Mouse (Mus musculus) lung, embryonic 14.5 days (tissue): ENCODE measurements around the gene Pa2g4. TPM values are rescaled to one million over a fixed set of nuclear protein-coding genes. Genes with fewer than 3 reads are reported as not detected.
A peak's percentile ranks its signal among the peaks of the same experiment; 100 is the strongest.
"Not testable (repeated sequence)": the region's sequence is repeated elsewhere in the genome, so short reads cannot be mapped to it uniquely, and the experiment has no call there.

Experiments
- ATAC-seq: fragments of 200-750 bp; cut with Nextera tagmentation; 2 replicates; pipeline ENCODE4 v1.8.0; 2017; ENCODE audit warnings: mild to moderate bottlenecking, moderate TSS enrichment, moderate library complexity; ENCODE audit not compliant: insufficient read depth
- DNase-seq: peaks from one replicate; pipeline ENCODE4 v3.0.0-alpha.2; 2015
- H3K27ac ChIP-seq: fragments of 300-500 bp; sonication (generic); 2 replicates; pipeline ENCODE4 v1.5.1; 2014; ENCODE audit warnings: low read depth, mild to moderate bottlenecking, moderate library complexity
- H3K27me3 ChIP-seq: fragments of 300-500 bp; sonication (generic); 2 replicates; pipeline ENCODE4 v1.6.1; 2014; ENCODE audit warnings: low read length, control low read depth; ENCODE audit not compliant: insufficient read depth
- H3K36me3 ChIP-seq: fragments of 300-500 bp; sonication (generic); 2 replicates; pipeline ENCODE4 v1.6.1; 2014; ENCODE audit warnings: control low read depth; ENCODE audit not compliant: insufficient read depth
- H3K4me1 ChIP-seq: fragments of 300-500 bp; sonication (generic); 2 replicates; pipeline ENCODE4 v1.6.1; 2014; ENCODE audit warnings: antibody characterized with exemption, control low read depth; ENCODE audit not compliant: insufficient read depth
- H3K4me2 ChIP-seq: fragments of 300-500 bp; sonication (generic); 2 replicates; pipeline ENCODE4 v1.6.1; 2014; ENCODE audit warnings: mild to moderate bottlenecking
- H3K4me3 ChIP-seq: fragments of 300-500 bp; sonication (generic); 2 replicates; pipeline ENCODE4 v1.5.1; 2014; ENCODE audit warnings: low read depth, low read length
- H3K9ac ChIP-seq: fragments of 300-500 bp; sonication (generic); 2 replicates; pipeline ENCODE4 v1.6.1; 2014
- H3K9me3 ChIP-seq: fragments of 300-500 bp; sonication (generic); 2 replicates; pipeline ENCODE4 v1.6.1; 2016; ENCODE audit warnings: low read depth, low read length, control low read depth
- CTCF ChIP-seq: IDR thresholded peaks from 2 replicates; pipeline ENCODE4 v1.5.1; 2016; ENCODE audit warnings: antibody characterized with exemption, low read depth
- WGBS: fragments of 180-500 bp; shearing (Covaris S2); extraction: QIAGEN DNeasy Blood & Tissue Kit; methylation state at CpG from one replicate; pipeline ENCODE4 v1.1.7; 2014; 5-methylcytosine and 5-hydroxymethylcytosine counted together
- polyA plus RNA-seq: library from polyadenylated mRNA; unstranded; fragments of >200 nt; fragmentation: Nextera tagmentation; extraction: Ambion mirVana; gene quantifications from 2 replicates; pipeline ENCODE4 v1.2.1, GENCODE M21; 2014

Pa2g4 gene
- 240 and 244 TPM in 2 replicates for polyA plus RNA-seq

GRCm38 (mm10) chr10:128565788-128566531, at the start of gene Pa2g4:
TSS of gene Pa2g4 (minus strand) at chr10:128565987.
- peak within 1 kb of the TSS; percentile 66 for H3K4me2 ChIP-seq
- peak within 1 kb of the TSS; percentile 92 for H3K4me3 ChIP-seq
- no peaks in the 10 kb centered on the region for H3K27me3 ChIP-seq
- no peaks in the 10 kb centered on the region for H3K9me3 ChIP-seq
- ATAC-seq (peak; percentile 99), DNase-seq (peak; percentile 100)
- peak; percentile 26; the same call in 1 of the 2 replicates for TF ChIP-seq CTCF
- H3K4me1 ChIP-seq = no peaks in the 10 kb centered on the region; the same call in 1 of the 2 replicates
- under 1% methylated on average over 58 of the region's 58 CpGs for WGBS
- peak within 1 kb of the TSS; percentile 93 for H3K27ac ChIP-seq
- H3K9ac ChIP-seq = peak within 1 kb of the TSS; percentile 93
- H3K36me3 ChIP-seq = peaks cover 27% of the 10 kb centered on the region

GRCm38 (mm10) chr10:128614934-128615333, 49.1 kb upstream of the Pa2g4 start:
- Histone ChIP-seq H3K4me3 (no peak overlapping the region), H3K27me3 (no peaks in the 10 kb centered on the region), H3K27ac (no peak overlapping the region), H3K9ac (no peak overlapping the region), H3K4me2 (no peak overlapping the region), H3K4me1 (no peaks in the 10 kb centered on the region), H3K9me3 (no peaks in the 10 kb centered on the region), H3K36me3 (no peaks in the 10 kb centered on the region)
- TF ChIP-seq CTCF = peak; percentile 26; the same call in 1 of the 2 replicates
- WGBS = 53% methylated on average over 3 of the region's 3 CpGs
- DNase-seq = no peak
- no peak for ATAC-seq

DNA sequence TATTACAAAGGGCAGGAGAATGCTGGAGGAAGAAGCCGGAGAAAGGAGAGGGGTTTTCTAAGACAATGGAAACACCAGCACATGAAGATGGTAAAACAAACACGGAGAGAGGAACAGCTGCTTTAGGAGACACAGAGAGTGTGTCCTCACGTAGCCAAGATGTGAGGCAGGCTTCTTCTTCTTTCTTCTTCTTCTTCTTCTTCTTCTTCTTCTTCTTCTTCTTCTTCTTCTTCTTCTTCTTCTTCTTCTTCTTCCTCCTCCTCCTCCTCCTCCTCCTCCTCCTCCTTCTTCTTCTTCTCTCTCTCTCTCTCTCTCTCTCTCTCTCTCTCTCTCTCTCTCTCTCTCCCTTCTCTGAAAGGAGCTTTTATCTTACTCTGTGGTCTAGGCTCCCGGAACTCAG, 48.0 kb upstream of the Pa2g4 start:
- not testable (repeated sequence) for DNase-seq, ATAC-seq, H3K9ac ChIP-seq, H3K4me2 ChIP-seq, H3K4me3 ChIP-seq, H3K9me3 ChIP-seq, H3K36me3 ChIP-seq, H3K27me3 ChIP-seq, H3K27ac ChIP-seq, H3K4me1 ChIP-seq
- WGBS = 55% methylated on average over 4 of the region's 4 CpGs

- Histone ChIP-seq H3K27me3 (no peaks in the 10 kb centered on the region), H3K4me2 (no peak overlapping the region), H3K4me1 (no peaks in the 10 kb centered on the region), H3K36me3 (no peaks in the 10 kb centered on the region), H3K4me3 (no peak overlapping the region), H3K9ac (no peak overlapping the region), H3K9me3 (no peaks in the 10 kb centered on the region), H3K27ac (no peak overlapping the region)
- WGBS = 40% methylated on average over 6 of the region's 6 CpGs
- TF ChIP-seq CTCF = no peak
- DNase-seq (no peak), ATAC-seq (0 out of 2 replicates have a peak, but pooled peaks have one; percentile 44)
These were observed 47.3 kb upstream of the Pa2g4 start for GRCm38 (mm10) chr10:128613154-128613440.

- peak; percentile 93 for DNase-seq
- peak; percentile 66; the same call in 1 of the 2 replicates for ATAC-seq
- Histone ChIP-seq H3K9me3 (no peaks in the 10 kb centered on the region), H3K9ac (no peak overlapping the region), H3K27ac (no peak overlapping the region), H3K27me3 (no peaks in the 10 kb centered on the region), H3K4me3 (no peak overlapping the region), H3K4me2 (no peak overlapping the region), H3K4me1 (no peaks in the 10 kb centered on the region), H3K36me3 (no peaks in the 10 kb centered on the region)
- WGBS = 15% methylated on average over 16 of the region's 16 CpGs
- TF ChIP-seq CTCF = peak; percentile 89
These were observed 46.8 kb upstream of the Pa2g4 start for GRCm38 (mm10) chr10:128612433-128613153.

DNA sequence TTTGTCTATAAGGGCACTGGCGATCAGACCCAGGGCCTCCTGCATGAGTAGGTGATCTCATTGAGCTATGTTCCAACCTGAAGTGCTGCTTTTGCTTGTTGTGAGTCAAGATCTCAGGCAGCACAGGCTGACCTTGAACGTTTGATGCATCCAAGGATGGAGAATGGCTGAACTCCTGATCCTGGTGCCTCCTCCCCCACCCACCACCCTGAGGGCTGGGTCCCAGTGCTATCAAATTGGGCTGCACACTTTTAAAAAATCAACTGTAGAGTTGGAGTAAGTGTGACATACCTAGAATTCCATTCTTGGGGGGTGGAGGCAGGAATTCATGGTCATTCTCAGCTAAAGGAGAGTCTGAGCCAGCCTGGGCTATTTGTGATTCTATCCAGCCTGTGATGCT, 40.7 kb upstream of the Pa2g4 start:
- H3K27me3 ChIP-seq = no peaks in the 10 kb centered on the region
- H3K9ac ChIP-seq = no peak overlapping the region
- H3K36me3 ChIP-seq = no peaks in the 10 kb centered on the region
- no peak overlapping the region for H3K4me2 ChIP-seq
- no peaks in the 10 kb centered on the region for H3K9me3 ChIP-seq
- H3K4me3 ChIP-seq = no peak overlapping the region
- no peak for ATAC-seq
- no peak for DNase-seq
- H3K4me1 ChIP-seq = no peaks in the 10 kb centered on the region
- WGBS = 42% methylated on average over 2 of the region's 2 CpGs
- no peak overlapping the region for H3K27ac ChIP-seq
- no peak for TF ChIP-seq CTCF

DNA sequence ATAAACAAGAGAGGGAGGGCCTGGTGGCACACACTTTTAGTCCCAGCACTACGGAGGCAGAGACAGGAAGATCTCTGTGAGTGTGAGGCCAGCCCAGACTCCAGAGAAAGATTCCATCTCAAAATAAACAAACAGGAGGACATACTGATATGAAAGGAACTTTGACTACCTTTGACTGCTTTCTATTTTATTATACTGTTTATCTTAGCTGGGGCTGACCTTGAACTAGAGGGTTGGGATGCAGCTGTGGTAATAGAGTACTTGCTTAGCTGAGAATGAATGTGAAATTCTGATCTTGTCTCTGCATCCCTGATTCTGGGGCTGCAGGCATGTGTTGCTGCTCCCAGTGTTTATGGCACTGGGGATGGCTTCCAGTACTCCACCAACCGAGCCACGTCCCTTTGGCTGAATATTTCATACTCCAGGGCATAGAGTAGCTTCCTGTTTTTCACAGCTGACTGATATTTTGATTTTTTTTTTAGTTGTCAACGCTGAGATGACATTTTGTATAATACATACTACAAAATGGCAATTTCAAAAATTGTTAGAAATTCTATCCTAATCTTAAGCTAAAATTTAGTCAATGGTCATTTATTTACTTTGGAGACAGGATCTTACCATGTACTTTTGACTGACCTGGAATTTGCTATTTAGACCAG, 36.8 kb upstream of the Pa2g4 start:
- DNase-seq = no peak
- 68% methylated on average over 4 of the region's 4 CpGs for WGBS
- ATAC-seq = no peak
- no peak overlapping the region for H3K27ac ChIP-seq
- no peak overlapping the region for H3K4me2 ChIP-seq
- H3K27me3 ChIP-seq = no peaks in the 10 kb centered on the region
- H3K36me3 ChIP-seq = no peaks in the 10 kb centered on the region
- no peaks in the 10 kb centered on the region for H3K9me3 ChIP-seq
- no peak overlapping the region for H3K9ac ChIP-seq
- no peak for TF ChIP-seq CTCF
- no peaks in the 10 kb centered on the region for H3K4me1 ChIP-seq
- H3K4me3 ChIP-seq = no peak overlapping the region
